Mouse (Mus musculus) regulatory T cell (primary cell): Measurements from ENCODE around the gene Jak1.

Source experiments
- in situ Hi-C: fragments of 300-600 bp; cut with MboI, MseI; formaldehyde crosslinking; loops from one replicate; pipeline ENCODE4 v1.15.1; 2025; ENCODE audit warnings: high pct_unique_total_duplicates

Gene Jak1

DNA sequence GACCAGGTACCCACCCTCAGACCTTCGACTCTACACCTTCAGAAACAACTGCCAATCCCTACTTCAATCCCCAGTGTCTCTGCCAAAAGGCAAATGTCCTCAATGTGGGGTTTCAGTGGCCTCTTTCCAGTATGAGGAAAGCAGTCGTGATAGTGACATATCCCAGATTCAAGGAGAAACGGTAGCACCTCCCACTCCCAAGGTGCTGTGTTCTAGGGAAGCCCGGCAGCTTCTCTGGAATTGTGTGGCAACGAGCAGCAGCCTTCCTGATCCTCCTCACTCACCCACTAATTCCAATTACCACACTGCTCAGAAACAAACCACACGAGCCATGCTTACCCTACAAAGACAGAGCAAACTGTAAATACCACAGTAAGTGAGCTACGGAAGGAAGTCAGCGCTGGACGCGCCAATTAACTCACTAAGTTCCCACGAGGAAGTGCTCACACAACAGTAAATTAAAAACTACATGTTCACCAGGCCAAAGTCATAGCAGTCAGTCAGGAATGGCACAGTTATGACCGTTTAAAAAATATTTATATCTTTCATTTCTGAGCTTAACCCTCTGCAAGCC, 105.8 kb downstream of the Jak1 start:
- in situ Hi-C loops, result loop anchor here (5.0 kb wide), 1 partner anchor 488 kb away; the partner anchor contains the start of gene Leprot

DNA sequence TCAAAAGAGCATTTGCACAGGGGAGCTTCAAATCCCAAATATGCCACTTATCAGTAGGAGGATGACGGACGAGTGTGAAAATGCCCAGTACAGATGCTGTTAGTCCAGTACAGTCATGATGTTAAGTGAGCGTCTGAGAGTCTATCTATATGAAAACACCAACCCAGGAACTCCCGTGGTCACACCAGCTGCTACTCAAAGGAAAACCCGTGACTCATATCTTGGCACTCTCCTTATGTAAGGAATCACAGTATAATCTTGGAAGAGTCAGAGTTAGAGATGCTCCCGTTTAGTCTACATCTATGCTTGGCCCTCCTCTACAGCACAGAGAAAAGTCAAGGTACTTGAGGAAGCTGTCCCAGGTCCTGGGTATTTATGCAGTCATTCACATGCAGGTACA, 106.8 kb downstream of the Jak1 start:
- in situ Hi-C loops, result loop anchor here (5.0 kb wide), 1 partner anchor 489 kb away; the partner anchor contains the start of gene Leprot

DNA sequence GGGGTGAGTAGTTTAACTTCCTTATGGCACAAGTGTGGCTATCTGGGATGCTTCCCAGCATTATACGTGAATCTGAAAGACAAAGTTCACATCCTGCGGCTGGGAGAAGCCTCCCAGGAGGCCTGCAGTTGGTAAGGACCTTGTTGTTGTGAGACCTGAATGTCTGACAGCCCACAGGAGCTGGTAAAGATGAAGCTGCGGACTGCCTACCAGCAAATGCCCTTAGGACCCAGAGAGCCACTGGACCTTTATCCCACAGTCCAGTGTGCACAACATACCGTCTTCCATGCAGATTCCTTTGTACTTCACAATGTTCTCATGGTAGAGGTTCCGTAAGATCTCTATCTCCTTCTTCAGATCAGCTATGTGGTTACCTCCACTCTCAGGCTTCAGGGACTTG, 107.6 kb downstream of the Jak1 start:
- in situ Hi-C loops, result loop anchor here (5.0 kb wide), 1 partner anchor 490 kb away; the partner anchor contains the start of gene Leprot

DNA sequence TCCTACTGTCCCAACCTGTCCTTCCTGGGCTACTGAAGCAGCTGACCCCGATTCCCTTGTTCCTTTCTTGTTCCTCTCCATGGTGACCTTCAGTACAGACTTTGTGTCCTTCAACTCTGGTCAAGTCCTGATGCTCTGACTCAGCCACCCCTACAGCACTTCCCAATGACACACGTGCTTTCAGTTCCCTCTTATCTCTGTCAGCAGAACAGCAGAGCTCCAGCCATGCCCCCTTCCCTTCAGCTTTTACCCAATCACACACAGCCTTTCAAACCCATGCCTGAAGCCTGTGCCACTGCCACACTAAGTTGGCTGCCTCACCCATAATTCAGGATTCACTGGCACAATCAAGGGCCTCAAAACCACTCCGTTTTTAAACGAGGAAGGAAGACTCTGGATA, 109.5 kb downstream of the Jak1 start:
- in situ Hi-C loops, result loop anchor here (5.0 kb wide), 1 partner anchor 492 kb away; the partner anchor contains the start of gene Leprot

DNA sequence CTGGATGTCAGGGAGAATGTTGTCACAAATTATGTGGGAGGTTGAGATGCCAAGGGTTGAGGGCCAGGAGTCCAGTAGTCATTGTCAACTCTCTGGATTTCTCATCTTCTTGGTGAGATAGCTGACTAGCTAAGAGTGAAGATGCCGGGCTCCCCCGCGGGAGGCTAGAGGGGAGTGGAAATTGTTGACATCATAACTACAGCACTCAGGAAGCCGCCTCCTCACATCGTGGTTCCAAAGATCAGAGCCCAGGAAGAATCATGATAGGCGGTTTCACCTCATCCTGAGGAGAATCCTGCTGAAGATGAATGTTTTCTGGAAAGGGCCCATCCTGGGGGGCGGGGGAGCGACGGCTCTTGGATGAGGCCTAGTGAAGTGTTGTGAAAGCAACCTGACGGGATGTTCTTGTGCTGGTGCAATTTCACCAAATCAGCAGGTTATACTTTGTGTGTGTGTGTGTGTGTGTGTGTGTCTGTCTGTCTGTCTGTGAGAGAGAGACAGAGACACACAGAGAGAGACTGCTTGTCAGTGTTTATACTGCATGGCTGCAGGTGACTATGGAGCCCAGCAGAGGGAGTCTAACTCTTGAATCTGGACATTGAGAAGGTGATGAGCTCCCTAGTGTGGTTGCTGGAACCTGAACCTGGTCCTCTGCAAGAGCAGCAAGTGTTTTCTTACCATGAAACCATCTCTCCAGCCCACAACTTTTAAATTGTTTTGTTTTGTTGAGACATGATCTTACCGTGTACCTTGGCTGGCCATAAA, 118.0 kb downstream of the Jak1 start:
- in situ Hi-C loops, result loop anchor here (5.0 to 10.0 kb wide), 2 partner anchors 150 to 1912 kb away; no protein-coding TSS in a partner anchor

DNA sequence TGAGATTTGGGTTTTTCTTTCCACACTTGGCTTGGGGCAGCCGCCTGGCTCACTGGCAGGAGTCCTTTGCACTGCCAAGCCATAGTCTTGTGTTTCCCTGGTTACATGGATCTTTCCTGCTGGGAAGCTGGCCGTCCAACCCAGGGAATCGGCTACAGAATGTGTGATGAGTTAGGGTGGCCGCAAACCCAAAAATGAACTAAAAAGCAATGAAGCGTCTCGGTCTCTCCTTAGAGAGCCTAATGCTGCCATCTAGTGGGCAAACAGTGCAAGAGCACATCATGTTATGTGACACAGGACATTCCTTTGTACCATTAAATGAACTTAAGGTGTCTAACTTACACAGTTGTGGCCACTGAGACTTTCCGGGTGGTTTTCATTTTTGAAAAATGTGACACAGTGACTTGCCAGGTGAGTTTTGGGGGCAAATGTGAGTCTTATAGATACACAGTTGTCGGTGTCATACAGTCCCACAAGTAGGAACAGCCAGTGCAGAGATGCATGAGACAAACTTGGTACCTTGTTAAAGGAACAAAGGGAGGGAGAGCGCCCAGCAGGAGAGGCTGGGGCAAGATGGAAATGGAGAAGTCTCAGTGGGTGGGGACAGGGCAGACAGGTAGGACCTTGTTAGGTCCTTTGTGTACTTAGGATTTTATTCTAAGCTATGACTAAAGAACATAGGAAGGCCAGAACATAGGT, 118.9 kb downstream of the Jak1 start:
- in situ Hi-C loops, result loop anchor here (5.0 to 10.0 kb wide), 2 partner anchors 149 to 1911 kb away; no protein-coding TSS in a partner anchor

DNA sequence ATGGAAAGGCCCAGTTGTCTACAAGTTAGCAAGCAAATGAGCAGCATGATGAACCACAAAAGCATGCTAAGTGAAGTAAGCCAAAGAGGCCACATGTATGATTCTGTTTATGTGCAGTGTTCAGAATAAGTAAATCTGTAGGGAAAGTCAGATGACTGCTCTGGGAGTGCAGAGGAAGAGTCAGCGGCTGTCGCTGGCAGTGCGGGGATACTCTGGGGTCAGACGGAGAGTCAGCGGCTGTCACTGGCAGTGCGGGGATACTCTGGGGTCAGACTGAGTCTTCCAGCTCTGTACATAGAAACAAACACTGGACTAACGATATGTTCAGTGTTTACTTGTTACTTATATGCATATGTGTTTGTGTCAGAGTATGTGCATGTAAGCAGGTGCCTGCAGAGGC, 120.3 kb downstream of the Jak1 start:
- in situ Hi-C loops, result loop anchor here (5.0 to 10.0 kb wide), 2 partner anchors 147 to 1910 kb away; no protein-coding TSS in a partner anchor

DNA sequence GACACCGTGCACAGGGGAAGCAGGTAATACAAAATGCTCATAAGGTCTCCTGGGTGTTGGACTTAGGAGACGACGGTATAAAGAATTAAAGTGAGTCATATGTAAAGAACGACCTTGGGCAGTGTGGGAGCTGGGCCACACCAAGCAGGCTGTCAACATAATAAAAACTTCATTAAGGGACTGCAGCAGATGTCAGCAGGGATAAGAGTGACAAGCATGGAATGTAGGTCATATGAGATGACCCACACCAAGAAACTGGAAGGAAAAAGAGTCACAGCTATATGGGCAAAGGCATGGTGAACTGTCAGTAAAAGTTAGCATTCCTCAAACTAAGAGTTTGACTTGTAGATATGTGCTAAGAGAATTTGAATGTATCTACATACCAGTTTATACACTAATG, 120.7 kb downstream of the Jak1 start:
- in situ Hi-C loops, result loop anchor here (10.0 kb wide), 1 partner anchor 1910 kb away; no protein-coding TSS in a partner anchor

DNA sequence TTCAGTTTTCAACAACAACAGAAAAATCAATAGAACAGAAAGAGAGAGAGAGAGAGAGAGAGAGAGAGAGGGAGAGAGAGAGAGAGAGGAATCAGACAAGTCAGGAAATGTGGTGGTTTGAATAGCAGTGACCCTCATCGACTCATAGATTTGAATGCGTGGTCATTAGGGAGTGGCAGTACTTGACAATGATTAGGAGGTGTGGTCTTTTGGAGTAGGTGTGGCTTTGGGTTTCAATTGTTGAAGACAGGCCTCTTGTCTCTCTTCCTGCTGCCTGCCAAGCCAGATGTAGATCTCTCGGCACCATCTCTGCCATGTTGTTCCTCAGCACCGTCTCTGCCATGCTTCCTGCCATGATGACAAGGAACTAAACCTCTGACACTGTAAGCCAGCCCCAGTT, 121.2 kb downstream of the Jak1 start:
- in situ Hi-C loops, result loop anchor here (10.0 kb wide), 1 partner anchor 1909 kb away; no protein-coding TSS in a partner anchor

DNA sequence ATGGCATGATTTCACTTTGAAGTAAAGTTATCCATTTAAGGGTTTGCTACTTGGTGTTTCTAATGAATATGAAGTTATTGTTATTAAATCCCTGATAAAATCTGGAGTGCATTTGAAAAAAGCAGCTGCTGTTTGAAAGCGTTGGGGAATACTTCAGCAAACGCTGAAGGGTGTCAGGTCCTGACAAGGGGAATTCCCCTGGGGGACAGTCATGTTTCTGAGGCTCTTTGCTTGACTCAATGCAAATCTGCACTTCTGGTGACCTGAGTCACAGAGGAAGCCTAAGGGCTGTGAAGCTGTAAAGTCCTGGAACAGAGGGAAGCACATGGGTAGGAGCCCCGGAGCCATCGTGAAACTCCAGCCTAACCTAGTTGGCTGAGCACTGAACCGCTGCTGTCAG, 123.3 kb downstream of the Jak1 start:
- in situ Hi-C loops, result loop anchor here (10.0 kb wide), 1 partner anchor 1907 kb away; no protein-coding TSS in a partner anchor

DNA sequence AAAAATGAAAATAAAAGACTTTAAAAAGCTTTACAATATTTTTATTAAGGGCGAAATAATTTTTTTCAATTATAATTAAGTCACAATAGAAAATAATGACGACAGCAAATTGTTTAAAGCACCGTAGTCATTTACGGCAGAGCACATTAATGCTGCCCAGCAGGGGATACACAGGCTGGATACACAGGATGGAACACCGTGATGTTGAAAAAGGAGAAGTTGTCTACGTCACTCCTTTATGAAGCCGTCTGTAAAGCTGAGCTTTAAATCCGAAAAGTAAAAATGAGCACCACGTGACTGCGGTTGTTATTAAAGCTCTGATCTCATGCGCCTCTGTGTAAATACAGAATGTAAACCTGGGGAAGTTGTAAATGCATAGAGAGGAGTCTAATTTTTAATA, 127.1 kb downstream of the Jak1 start:
- in situ Hi-C loops, result no loop called here

DNA sequence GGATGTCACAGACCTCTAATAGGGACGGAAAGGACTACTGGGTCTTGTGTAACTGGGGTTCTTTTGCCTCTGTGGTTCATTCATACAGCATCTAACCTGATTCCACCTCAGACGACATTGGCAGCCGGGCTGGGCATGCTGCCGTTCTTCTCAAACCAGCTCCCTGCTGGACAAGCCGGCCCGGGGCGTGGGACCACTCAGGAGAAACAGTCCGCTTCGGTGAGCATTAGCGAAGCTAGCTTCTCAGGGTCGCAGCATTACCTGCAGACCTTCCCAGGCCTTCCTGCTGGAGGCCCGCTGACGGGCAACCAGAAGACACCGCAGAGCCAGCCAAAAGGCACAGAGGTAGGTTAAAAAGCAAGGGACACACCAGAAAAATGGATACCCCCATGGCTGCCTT, 129.2 kb downstream of the Jak1 start:
- in situ Hi-C loops, result no loop called here

DNA sequence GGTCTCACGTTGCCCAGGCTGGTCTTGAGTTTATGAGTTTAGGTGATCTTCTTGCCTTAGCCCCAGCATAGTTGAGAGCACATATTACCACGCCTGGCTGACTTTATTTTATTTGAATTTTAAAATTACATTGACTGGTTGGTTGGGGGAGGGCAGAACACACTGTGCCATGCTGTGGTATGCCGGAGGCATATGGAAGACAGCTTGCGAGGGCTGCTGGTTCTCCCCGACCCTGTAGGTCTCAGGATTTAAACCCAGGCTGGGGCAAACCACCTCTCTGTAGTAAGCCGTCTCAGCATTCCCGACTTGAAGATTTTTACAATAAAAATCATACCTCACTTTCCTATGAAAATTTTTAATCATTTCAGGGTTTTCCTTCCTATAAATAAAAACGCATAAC, 130.1 kb downstream of the Jak1 start:
- in situ Hi-C loops, result no loop called here

DNA sequence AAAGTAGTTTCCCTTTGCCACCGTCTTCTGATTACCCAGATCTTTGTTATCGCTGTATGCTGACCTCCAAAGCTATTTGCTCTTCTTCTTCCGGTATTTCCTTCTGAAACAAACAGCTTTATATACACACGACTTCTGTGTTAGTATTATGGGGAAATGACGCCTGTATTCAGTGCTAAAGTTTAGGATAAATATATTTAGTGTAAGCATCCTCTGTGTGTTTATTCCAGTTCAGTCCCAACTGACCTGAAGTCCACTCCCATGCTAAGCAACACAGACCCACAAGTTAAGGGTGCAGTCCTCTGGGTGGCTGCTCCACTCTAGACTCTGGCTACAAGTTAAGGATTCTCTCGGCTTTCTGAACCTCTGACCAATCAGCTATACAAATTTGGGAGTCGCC, 144.1 kb downstream of the Jak1 start:
- in situ Hi-C loops, result no loop called here

DNA sequence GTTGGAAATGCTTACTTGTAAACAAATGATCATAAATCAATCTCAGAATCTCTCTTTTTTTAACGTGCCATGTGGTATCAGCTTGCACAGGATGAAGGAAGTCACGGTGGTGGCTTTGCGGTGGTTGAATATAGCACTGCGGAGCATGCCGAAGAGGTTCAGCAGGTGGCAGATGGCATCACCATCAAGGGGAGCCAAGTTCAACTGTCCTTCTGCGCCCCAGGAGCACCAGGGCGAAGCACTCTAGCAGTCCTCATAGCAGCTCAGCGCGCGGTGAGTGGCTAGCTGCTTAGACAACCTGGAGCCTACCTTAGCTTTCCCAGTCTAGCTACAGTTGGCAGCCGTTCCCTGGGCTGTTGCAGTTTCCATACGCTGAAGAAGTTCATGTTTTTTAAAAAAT, 158.0 kb downstream of the Jak1 start:
- in situ Hi-C loops, result no loop called here
